In genomic region chr5:4757902-4758301, GRCm38 (mm10) we compare ENCODE assay signal across 8 mouse cellular contexts. TPM values are rescaled to one million over a fixed set of nuclear protein-coding genes. Genes with fewer than 3 reads are reported as not detected.
A peak's percentile ranks its signal among the peaks of the same experiment; 100 is the strongest.
DNase-seq lines count a peak whose midpoint lies in the region; ATAC-seq and TF ChIP-seq lines count a peak whose summit lies in the region.

Gene Fzd1 (minus strand): TSS chr5:4758035.

- peak within 1 kb of the TSS; percentile 96 for H3K4me2 ChIP-seq in forebrain, embryonic 12.5 days
- H3K4me2 ChIP-seq in heart, embryonic 15.5 days: peak within 1 kb of the TSS; percentile 94
- H3K4me2 ChIP-seq in liver, embryonic 13.5 days: peak within 1 kb of the TSS; percentile 65
- peak within 1 kb of the TSS; percentile 93 for H3K4me2 ChIP-seq in stomach, postnatal 0 days (replicated peaks; ENCODE audit: low read depth)

- H3K27me3 ChIP-seq in forebrain, embryonic 12.5 days: no peaks in the 10 kb centered on the region
- no peaks in the 10 kb centered on the region for H3K27me3 ChIP-seq in heart, embryonic 15.5 days
- H3K27me3 ChIP-seq in liver, embryonic 13.5 days: peaks cover 60% of the 10 kb centered on the region
- H3K27me3 ChIP-seq in stomach, postnatal 0 days (ENCODE audit: control insufficient read depth, insufficient read depth, low read length): no peaks in the 10 kb centered on the region

- H3K4me3 ChIP-seq in brown adipose tissue, adult 24 weeks (ENCODE audit: insufficient read depth, low read depth, low read length): peak within 1 kb of the TSS; percentile 84
- peak within 1 kb of the TSS; percentile 72 for H3K4me3 ChIP-seq in forebrain, embryonic 12.5 days (replicated peaks)
- H3K4me3 ChIP-seq in heart, embryonic 15.5 days: peak within 1 kb of the TSS; percentile 82
- H3K4me3 ChIP-seq in liver, embryonic 13.5 days (replicated peaks): peak within 1 kb of the TSS; percentile 61
- peak within 1 kb of the TSS; percentile 92 for H3K4me3 ChIP-seq in stomach, postnatal 0 days (ENCODE audit: low read depth, low read length)

- peak; percentile 88 for DNase-seq in 3134 (ENCODE audit: extremely low read depth, insufficient read length, low spot score)
- DNase-seq in kidney, postnatal 25 days: peak; percentile 92 to 97
- DNase-seq in liver, embryonic 13.5 days: peak; percentile 23
- peak; percentile 95 for DNase-seq in neural tube, embryonic 10.5 days (ENCODE audit: extremely low spot score, low spot score)
- peak; percentile 94 for DNase-seq in stomach, postnatal 0 days (ENCODE audit: low spot score)

- TF ChIP-seq CTCF in stomach, postnatal 0 days (IDR thresholded peaks at IDR 0.05; ENCODE audit: low read depth): peak; percentile 62

- peaks cover 14% of the 10 kb centered on the region for H3K4me1 ChIP-seq in brown adipose tissue, adult 24 weeks (ENCODE audit: control insufficient read depth, insufficient read depth, insufficient read length, low read length)
- H3K4me1 ChIP-seq in forebrain, embryonic 12.5 days: peaks cover 31% of the 10 kb centered on the region
- H3K4me1 ChIP-seq in heart, embryonic 15.5 days (replicated peaks): peaks cover 21% of the 10 kb centered on the region
- H3K4me1 ChIP-seq in liver, embryonic 13.5 days (replicated peaks): peaks cover 3% of the 10 kb centered on the region; the same call in 1 of the 2 replicates
- no peaks in the 10 kb centered on the region for H3K4me1 ChIP-seq in stomach, postnatal 0 days (replicated peaks; ENCODE audit: control insufficient read depth, insufficient read depth)

- ATAC-seq in forebrain, embryonic 12.5 days (ENCODE audit: low FRiP score): peak; percentile 95
- peak; percentile 93 for ATAC-seq in heart, embryonic 15.5 days (replicated peaks; ENCODE audit: insufficient number of reproducible peaks, insufficient read depth, low FRiP score, low read depth)
- ATAC-seq in liver, embryonic 13.5 days (ENCODE audit: low read depth): peak; percentile 82
- peak; percentile 96 for ATAC-seq in stomach, postnatal 0 days (ENCODE audit: low FRiP score, low TSS enrichment)

- no peaks in the 10 kb centered on the region for H3K36me3 ChIP-seq in forebrain, embryonic 12.5 days (replicated peaks)
- no peaks in the 10 kb centered on the region for H3K36me3 ChIP-seq in heart, embryonic 15.5 days
- H3K36me3 ChIP-seq in liver, embryonic 13.5 days: no peaks in the 10 kb centered on the region
- 0 out of 2 replicates have a peak, but pooled peaks cover 2% of the 10 kb centered on the region for H3K36me3 ChIP-seq in stomach, postnatal 0 days (ENCODE audit: control insufficient read depth, insufficient read depth, low read length)

- H3K9me3 ChIP-seq in forebrain, embryonic 12.5 days: no peaks in the 10 kb centered on the region
- H3K9me3 ChIP-seq in heart, embryonic 15.5 days (replicated peaks): no peaks in the 10 kb centered on the region
- H3K9me3 ChIP-seq in liver, embryonic 13.5 days (replicated peaks): no peaks in the 10 kb centered on the region
- H3K9me3 ChIP-seq in stomach, postnatal 0 days (ENCODE audit: control insufficient read depth, low read length): no peaks in the 10 kb centered on the region

- peak; percentile 42 for TF ChIP-seq EP300 in stomach, postnatal 0 days (optimal IDR thresholded peaks at IDR 0.05)

- WGBS in forebrain, embryonic 12.5 days: under 1% methylated on average over 33 of the region's 33 CpGs
- WGBS in heart, embryonic 15.5 days: under 1% methylated on average over 32 of the region's 33 CpGs
- WGBS in liver, embryonic 13.5 days (ENCODE audit: insufficient replicate concordance): under 1% methylated on average over 28 of the region's 33 CpGs
- WGBS in stomach, postnatal 0 days: 0% methylated on average over 20 of the region's 33 CpGs

- peak within 1 kb of the TSS; percentile 95 for H3K9ac ChIP-seq in forebrain, embryonic 12.5 days
- H3K9ac ChIP-seq in heart, embryonic 15.5 days: peak within 1 kb of the TSS; percentile 91
- peak within 1 kb of the TSS; percentile 57 for H3K9ac ChIP-seq in liver, embryonic 13.5 days
- H3K9ac ChIP-seq in stomach, postnatal 0 days (ENCODE audit: low read length): peak within 1 kb of the TSS; percentile 92

- peak within 1 kb of the TSS; percentile 65 for H3K27ac ChIP-seq in brown adipose tissue, adult 24 weeks (replicated peaks; ENCODE audit: low read depth, low read length)
- H3K27ac ChIP-seq in forebrain, embryonic 12.5 days: peak within 1 kb of the TSS; percentile 98
- H3K27ac ChIP-seq in heart, embryonic 15.5 days: peak within 1 kb of the TSS; percentile 98
- peak within 1 kb of the TSS; percentile 75 for H3K27ac ChIP-seq in liver, embryonic 13.5 days
- H3K27ac ChIP-seq in stomach, postnatal 0 days (replicated peaks): peak within 1 kb of the TSS; percentile 98

RNA-seq across cellular contexts. Expression of gene Fzd1, which starts in this region (rescaled TPM):
- 5.9 and 7.1 TPM in 2 replicates for polyA plus RNA-seq in brown adipose tissue, adult 24 weeks (2012; ENCODE audit: insufficient read depth, insufficient read length, missing spikeins)
- 31.1 and 37.5 TPM in 2 replicates for polyA plus RNA-seq in forebrain, embryonic 12.5 days (2016; fragmentation: Nextera tagmentation; extraction: Ambion mirVana)
- polyA plus RNA-seq in heart, embryonic 15.5 days (2015; fragmentation: Nextera tagmentation; extraction: Ambion mirVana): 17.2 and 22.6 TPM in 2 replicates
- polyA plus RNA-seq in liver, embryonic 13.5 days (2015; fragmentation: Nextera tagmentation; extraction: Ambion mirVana): 3.7 and 4.3 TPM in 2 replicates
- 18.5 and 19.6 TPM in 2 replicates for polyA plus RNA-seq in stomach, postnatal 0 days (2015; fragmentation: Nextera tagmentation; extraction: Ambion mirVana)

Comparison
In these comparisons a context has a peak if more than half of its experiments do, and no peak if none do; other contexts are left out.
1. Peak in every context shown above with its lines: DNase-seq, ATAC-seq, H3K4me3 ChIP-seq and H3K27ac ChIP-seq.
2. DNase-seq: peak in every context shown above with its lines; median percentile 95 in neural tube, embryonic 10.5 days; 94 in kidney, postnatal 25 days; 94 in stomach, postnatal 0 days; 88 in 3134; 23 in liver, embryonic 13.5 days.